ENCODE assay signal across 14 mouse cellular contexts in genomic region chr1:89599983-89600741, GRCm38 (mm10).
A peak's percentile ranks its signal among the peaks of the same experiment; 100 is the strongest.
DNase-seq lines count a peak whose midpoint lies in the region; ATAC-seq and TF ChIP-seq lines count a peak whose summit lies in the region.
"Had no signal": no experiment of that assay in that cellular context is flagged by ENCODE, and none has a peak within 500 bp of the region (broad histone marks: within the 10 kb centered on the region; RNA-seq: fewer than 3 reads in every experiment).

No protein-coding gene starts in this region.

- H3K4me2 ChIP-seq in heart, embryonic 12.5 days: peak overlapping the region; percentile 42; the same call in 1 of the 2 replicates
- H3K4me2 ChIP-seq in heart, postnatal 0 days (ENCODE audit: low read depth, low read length): 0 out of 2 replicates have a peak overlapping the region, but pooled peaks have one; percentile 11
- no peak overlapping the region for H3K4me2 ChIP-seq in liver, postnatal 0 days (ENCODE audit: low read depth, low read length)
- H3K4me2 ChIP-seq: neural tube, embryonic 12.5 days had no signal

- no peak overlapping the region for H3K9ac ChIP-seq in heart, embryonic 12.5 days
- no peak overlapping the region for H3K9ac ChIP-seq in heart, postnatal 0 days (replicated peaks; ENCODE audit: low read depth, low read length)
- no peak overlapping the region for H3K9ac ChIP-seq in liver, postnatal 0 days (replicated peaks)
- H3K9ac ChIP-seq: liver, embryonic 14.5 days; neural tube, embryonic 12.5 days had no signal

- TF ChIP-seq CTCF in heart, postnatal 0 days (IDR thresholded peaks at IDR 0.05; ENCODE audit: low read depth): no peak
- no peak for TF ChIP-seq CTCF in liver, postnatal 0 days (IDR thresholded peaks at IDR 0.05; ENCODE audit: low read depth)

- TF ChIP-seq EP300 in heart, postnatal 0 days (IDR thresholded peaks at IDR 0.05; ENCODE audit: low read depth): no peak
- no peak for TF ChIP-seq EP300 in liver, postnatal 0 days (IDR thresholded peaks at IDR 0.05; ENCODE audit: low read depth)

- H3K9me3 ChIP-seq in heart, embryonic 12.5 days (replicated peaks): no peaks in the 10 kb centered on the region
- H3K9me3 ChIP-seq in heart, postnatal 0 days (replicated peaks; ENCODE audit: control insufficient read depth, low read length): no peaks in the 10 kb centered on the region
- H3K9me3 ChIP-seq in liver, postnatal 0 days (ENCODE audit: low read length): no peaks in the 10 kb centered on the region
- H3K9me3 ChIP-seq: neural tube, embryonic 12.5 days had no signal

- H3K4me1 ChIP-seq in heart, embryonic 12.5 days (replicated peaks): peaks cover 74% of the 10 kb centered on the region
- peaks cover 73% of the 10 kb centered on the region for H3K4me1 ChIP-seq in heart, postnatal 0 days (ENCODE audit: control insufficient read depth, insufficient read depth)
- H3K4me1 ChIP-seq in liver, postnatal 0 days (ENCODE audit: insufficient read depth): no peaks in the 10 kb centered on the region

- H3K27me3 ChIP-seq in heart, embryonic 12.5 days (replicated peaks): no peaks in the 10 kb centered on the region
- no peaks in the 10 kb centered on the region for H3K27me3 ChIP-seq in heart, postnatal 0 days (ENCODE audit: control insufficient read depth, insufficient read depth, low read length)
- no peaks in the 10 kb centered on the region for H3K27me3 ChIP-seq in liver, postnatal 0 days (ENCODE audit: insufficient read depth, low read length)
- H3K27me3 ChIP-seq: neural tube, embryonic 12.5 days had no signal

- intact Hi-C loops in left cerebral cortex, postnatal 36 days (cut with DNase I): loop anchor here (10.0 kb wide), 1 partner anchor 365 kb away; no protein-coding TSS in a partner anchor

- no peaks in the 10 kb centered on the region for H3K36me3 ChIP-seq in heart, embryonic 12.5 days
- no peaks in the 10 kb centered on the region for H3K36me3 ChIP-seq in heart, postnatal 0 days (replicated peaks; ENCODE audit: control insufficient read depth, insufficient read depth, low read length)
- H3K36me3 ChIP-seq in liver, postnatal 0 days (replicated peaks; ENCODE audit: insufficient read depth, low read length): no peaks in the 10 kb centered on the region
- H3K36me3 ChIP-seq: neural tube, embryonic 12.5 days had no signal

- no peak overlapping the region for H3K4me3 ChIP-seq in heart, embryonic 12.5 days
- no peak overlapping the region for H3K4me3 ChIP-seq in heart, postnatal 0 days (ENCODE audit: low read depth, low read length)
- H3K4me3 ChIP-seq in liver, postnatal 0 days (ENCODE audit: low read depth, low read length): no peak overlapping the region
- H3K4me3 ChIP-seq: neural tube, embryonic 12.5 days had no signal

- 65% methylated on average over 11 of the region's 11 CpGs for WGBS in heart, embryonic 12.5 days
- WGBS in heart, postnatal 0 days: 60% methylated on average over 11 of the region's 11 CpGs
- WGBS in liver, postnatal 0 days (ENCODE audit: insufficient replicate concordance): 77% methylated on average over 11 of the region's 11 CpGs

- no peak for ATAC-seq in heart, embryonic 12.5 days (ENCODE audit: insufficient number of reproducible peaks, low FRiP score)
- no peak for ATAC-seq in heart, postnatal 0 days (ENCODE audit: insufficient read depth, low read depth)
- ATAC-seq in liver, postnatal 0 days: no peak

- DNase-seq in heart, adult 11 months: no peak
- peak; percentile 43 to 65 for DNase-seq in right cerebral cortex, postnatal 10 days (ENCODE audit: low spot score in 2 of 2)
- DNase-seq in right cerebral cortex, adult 2 months (ENCODE audit: low spot score in 2 of 2): no peak
- no peak for DNase-seq in heart, postnatal 0 days (ENCODE audit: low spot score)
- DNase-seq in liver, postnatal 0 days: no peak
- no peak for DNase-seq in left cerebral cortex, postnatal 36 days (ENCODE audit: low spot score in 2 of 2)
- DNase-seq: adrenal gland, postnatal 36 days; gastrocnemius, postnatal 36 days; kidney, adult 11 months; left cerebral cortex, postnatal 4 days had no signal

- H3K27ac ChIP-seq in heart, embryonic 12.5 days (ENCODE audit: poor library complexity, severe bottlenecking): peak overlapping the region; percentile 56; the same call in 1 of the 2 replicates
- H3K27ac ChIP-seq in heart, postnatal 0 days (ENCODE audit: low read depth): peak overlapping the region; percentile 72
- H3K27ac ChIP-seq in liver, postnatal 0 days (ENCODE audit: low read depth): no peak overlapping the region
- H3K27ac ChIP-seq: liver, embryonic 14.5 days; neural tube, embryonic 12.5 days; stomach, postnatal 0 days had no signal

Comparison
In these comparisons a context has a peak if more than half of its experiments do, and no peak if none do; other contexts are left out.
1. DNase-seq: peak in right cerebral cortex, postnatal 10 days (2 of 2); none in heart, adult 11 months (single experiment), right cerebral cortex, adult 2 months (0 of 2), heart, postnatal 0 days (single experiment), liver, postnatal 0 days (single experiment) and left cerebral cortex, postnatal 36 days (0 of 2).